21 mouse cellular contexts compared by ENCODE assay signal in genomic region chr8:95409518-95409917, GRCm38 (mm10). TPM values are rescaled to one million over a fixed set of nuclear protein-coding genes. Genes with fewer than 3 reads are reported as not detected.
DNase-seq lines count a peak whose midpoint lies in the region; ATAC-seq lines count a peak whose summit lies in the region.
"Had no signal": no experiment of that assay in that cellular context is flagged by ENCODE, and none has a peak within 500 bp of the region (broad histone marks: within the 10 kb centered on the region; RNA-seq: fewer than 3 reads in every experiment).

No protein-coding gene starts in this region.

- no peak overlapping the region for H3K9ac ChIP-seq in kidney, embryonic 16.5 days (replicated peaks; ENCODE audit: low read length)
- H3K9ac ChIP-seq: embryonic facial prominence, embryonic 13.5 days; forebrain, embryonic 15.5 days; hindbrain, embryonic 14.5 days; limb, embryonic 13.5 days; liver, embryonic 13.5 days; midbrain, embryonic 13.5 days; neural tube, embryonic 12.5 days had no signal

- H3K27me3 ChIP-seq in heart, embryonic 10.5 days (ENCODE audit: insufficient read depth, poor library complexity, severe bottlenecking) = no peaks in the 10 kb centered on the region
- no peaks in the 10 kb centered on the region for H3K27me3 ChIP-seq in kidney, embryonic 16.5 days (ENCODE audit: insufficient read depth, low read length)
- H3K27me3 ChIP-seq: CH12.LX; embryonic facial prominence, embryonic 13.5 days; forebrain, embryonic 15.5 days; limb, embryonic 13.5 days; liver, embryonic 13.5 days; midbrain, embryonic 13.5 days; neural tube, embryonic 12.5 days had no signal

- no peaks in the 10 kb centered on the region for H3K9me3 ChIP-seq in heart, embryonic 10.5 days
- no peaks in the 10 kb centered on the region for H3K9me3 ChIP-seq in kidney, embryonic 16.5 days (ENCODE audit: low read length)
- H3K9me3 ChIP-seq: embryonic facial prominence, embryonic 13.5 days; forebrain, embryonic 15.5 days; liver, embryonic 13.5 days; midbrain, embryonic 13.5 days; neural tube, embryonic 12.5 days had no signal

- H3K4me1 ChIP-seq in heart, embryonic 10.5 days = peaks cover 16% of the 10 kb centered on the region
- H3K4me1 ChIP-seq in kidney, embryonic 16.5 days (ENCODE audit: insufficient read depth, low read length) = peaks cover 5% of the 10 kb centered on the region; the same call in 1 of the 2 replicates
- H3K4me1 ChIP-seq: neural tube, embryonic 12.5 days had no signal

- H3K4me2 ChIP-seq in kidney, embryonic 16.5 days (replicated peaks; ENCODE audit: low read depth, low read length) = no peak overlapping the region
- H3K4me2 ChIP-seq: embryonic facial prominence, embryonic 13.5 days; forebrain, embryonic 15.5 days; hindbrain, embryonic 14.5 days; limb, embryonic 13.5 days; liver, embryonic 13.5 days; midbrain, embryonic 13.5 days; neural tube, embryonic 12.5 days had no signal

- peak overlapping the region; percentile 68 for H3K27ac ChIP-seq in heart, embryonic 10.5 days
- no peak overlapping the region for H3K27ac ChIP-seq in kidney, embryonic 16.5 days (ENCODE audit: low read length)
- H3K27ac ChIP-seq: embryonic facial prominence, embryonic 13.5 days; forebrain, embryonic 15.5 days; hindbrain, embryonic 14.5 days; limb, embryonic 13.5 days; liver, embryonic 13.5 days; midbrain, embryonic 13.5 days; neural tube, embryonic 12.5 days had no signal

- H3K4me3 ChIP-seq in heart, embryonic 10.5 days = no peak overlapping the region
- H3K4me3 ChIP-seq in kidney, embryonic 16.5 days (ENCODE audit: low read length) = no peak overlapping the region
- H3K4me3 ChIP-seq: embryonic facial prominence, embryonic 13.5 days; forebrain, embryonic 15.5 days; limb, embryonic 13.5 days; liver, embryonic 13.5 days; midbrain, embryonic 13.5 days; neural tube, embryonic 12.5 days had no signal

- WGBS in heart, embryonic 10.5 days = 62% methylated on average over 5 of the region's 5 CpGs
- WGBS in kidney, embryonic 16.5 days = 54% methylated on average over 5 of the region's 5 CpGs

- H3K36me3 ChIP-seq in heart, embryonic 10.5 days = no peaks in the 10 kb centered on the region
- no peaks in the 10 kb centered on the region for H3K36me3 ChIP-seq in kidney, embryonic 16.5 days (ENCODE audit: insufficient read depth, low read length)
- H3K36me3 ChIP-seq: embryonic facial prominence, embryonic 13.5 days; forebrain, embryonic 15.5 days; limb, embryonic 13.5 days; liver, embryonic 13.5 days; midbrain, embryonic 13.5 days; neural tube, embryonic 12.5 days had no signal

- ATAC-seq in kidney, embryonic 16.5 days (ENCODE audit: low FRiP score, low TSS enrichment) = 0 out of 2 replicates have a peak, but pooled peaks have one; percentile 46
- ATAC-seq: forebrain, embryonic 15.5 days; midbrain, embryonic 13.5 days had no signal

- no peak for DNase-seq in heart, embryonic 10.5 days (ENCODE audit: low spot score)
- DNase-seq in heart, adult 11 months = no peak
- DNase-seq in kidney, adult 18-20 months = no peak
- DNase-seq in heart, postnatal 4 days = peak; percentile 33
- peak; percentile 76 for DNase-seq in lung, postnatal 25 days (ENCODE audit: low spot score)
- DNase-seq in ovary, postnatal 14 days (ENCODE audit: low spot score) = no peak
- DNase-seq in left cerebral cortex, postnatal 25 days (ENCODE audit: low spot score in 2 of 2) = no peak
- DNase-seq: cerebellum, adult 9-10 months; gastrocnemius, postnatal 36 days; liver, embryonic 13.5 days; right cerebral cortex, adult 18-20 months had no signal

- intact Hi-C loops in left cerebral cortex, postnatal 25 days (cut with DNase I) = no loop called here

RNA-seq across cellular contexts. Expression of gene Cfap20, which starts 25.2 kb away (rescaled TPM):
- polyA plus RNA-seq in heart, embryonic 10.5 days (2016; fragmentation: Nextera tagmentation; extraction: Ambion mirVana) = 126 and 129 TPM in 2 replicates
- polyA plus RNA-seq in kidney, embryonic 16.5 days (2015; fragmentation: Nextera tagmentation; extraction: Ambion mirVana) = 145 and 147 TPM in 2 replicates
- total RNA-seq in heart, postnatal 4 days (2021) = 10 to 100 TPM; 66.9 to 72.9 TPM
- 10 to 100 TPM; 57.8 to 60.0 TPM for total RNA-seq in left cerebral cortex, postnatal 25 days (2021)

RNA-seq across cellular contexts. Expression of gene Mmp15, which starts 57.5 kb away (rescaled TPM):
- 30.9 and 50.2 TPM in 2 replicates for polyA plus RNA-seq in heart, embryonic 10.5 days (2016; fragmentation: Nextera tagmentation; extraction: Ambion mirVana)
- polyA plus RNA-seq in kidney, embryonic 16.5 days (2015; fragmentation: Nextera tagmentation; extraction: Ambion mirVana) = 8.9 and 9.4 TPM in 2 replicates
- total RNA-seq in heart, postnatal 4 days (2021) = 100 to 1,000 TPM; 146 to 149 TPM
- total RNA-seq in left cerebral cortex, postnatal 25 days (2021) = 10 to 100 TPM; 20.9 TPM
- total RNA-seq: megakaryocyte, adult 5-6 weeks; MEL had no signal

Comparison
In these comparisons a context has a peak if more than half of its experiments do, and no peak if none do; other contexts are left out.
1. DNase-seq: peak in heart, postnatal 4 days (single experiment) and lung, postnatal 25 days (single experiment); none in heart, embryonic 10.5 days (single experiment), heart, adult 11 months (single experiment), kidney, adult 18-20 months (single experiment), ovary, postnatal 14 days (single experiment) and left cerebral cortex, postnatal 25 days (0 of 2).
2. RNA of gene Mmp15, which starts 57.5 kb away (total RNA-seq): 146 to 149 TPM in heart, postnatal 4 days; 20.9 TPM in left cerebral cortex, postnatal 25 days; every median in the first group is over 4 times any median in the second.